Mouse (Mus musculus): ENCODE measurements at regions not wholly inside any gene's neighbourhood (a gene's known extent, or its start where the extent isn't known, plus 50 kb on each side); places are given as distances from the start of the nearest gene placed in this dataset.

GRCm38 (mm10) chr11:48605223-48605824 is 194.8 kb upstream of the Rack1 start:
- intact Hi-C loops (cut with DNase I) = no loop called here
- Histone ChIP-seq H3K4me3 (no peak overlapping the region), H3K27ac (no peak overlapping the region)
- no peak for DNase-seq (ENCODE audit: extremely low spot score in 1 of 2, low spot score in 2 of 2)
- no peak for TF ChIP-seq CTCF (IDR thresholded peaks at IDR 0.05)

GRCm38 (mm10) chr11:48601096-48601495 is 199.0 kb upstream of the Rack1 start:
- no peak for TF ChIP-seq CTCF (IDR thresholded peaks at IDR 0.05)
- Histone ChIP-seq H3K27ac (no peak overlapping the region), H3K4me3 (no peak overlapping the region)
- intact Hi-C loops (cut with DNase I) = no loop called here
- no peak for DNase-seq (ENCODE audit: extremely low spot score in 1 of 2, low spot score in 2 of 2)

- no peak for DNase-seq (ENCODE audit: extremely low spot score in 1 of 2, low spot score in 2 of 2)
- H3K27ac ChIP-seq = no peak overlapping the region
- no peak for TF ChIP-seq CTCF (IDR thresholded peaks at IDR 0.05)
- intact Hi-C loops (cut with DNase I) = no loop called here
- no peak overlapping the region for H3K4me3 ChIP-seq
Observed at GRCm38 (mm10) chr11:48599573-48600127, 200.5 kb upstream of the Rack1 start.

GRCm38 (mm10) chr11:48599033-48599432 is 201.1 kb upstream of the Rack1 start:
- no peak overlapping the region for H3K27ac ChIP-seq
- H3K4me3 ChIP-seq = no peak overlapping the region
- TF ChIP-seq CTCF (IDR thresholded peaks at IDR 0.05) = no peak
- intact Hi-C loops (cut with DNase I) = no loop called here
- no peak for DNase-seq (ENCODE audit: extremely low spot score in 1 of 2, low spot score in 2 of 2)

GRCm38 (mm10) chr11:48594429-48594828 is 205.7 kb upstream of the Rack1 start:
- no peak for DNase-seq (ENCODE audit: extremely low spot score in 1 of 2, low spot score in 2 of 2)
- Histone ChIP-seq H3K27ac (no peak overlapping the region), H3K4me3 (no peak overlapping the region)
- no peak for TF ChIP-seq CTCF (IDR thresholded peaks at IDR 0.05)
- intact Hi-C loops (cut with DNase I) = loop anchor here (5.0 kb wide), 1 partner anchor 1672 kb away; no protein-coding TSS in a partner anchor

- H3K27ac ChIP-seq = no peak overlapping the region
- intact Hi-C loops (cut with DNase I) = loop anchor here (2.0 to 10.0 kb wide), 4 partner anchors 324 to 1724 kb away; partner anchors contain the start of gene Sgcd
Observed at GRCm38 (mm10) chr11:48588833-48589649, 211.1 kb upstream of the Rack1 start.

GRCm38 (mm10) chr11:48568769-48569168 is 231.4 kb upstream of the Rack1 start:
- TF ChIP-seq CTCF (IDR thresholded peaks at IDR 0.05) = no peak
- intact Hi-C loops (cut with DNase I) = no loop called here
- no peak overlapping the region for H3K27ac ChIP-seq
- no peak overlapping the region for H3K4me3 ChIP-seq
- DNase-seq (ENCODE audit: extremely low spot score in 1 of 2, low spot score in 2 of 2) = no peak

More at GRCm38 (mm10) chr11:48588833-48589649, 211.1 kb upstream of the Rack1 start:
- H3K4me3 ChIP-seq = no peak overlapping the region
- TF ChIP-seq CTCF (IDR thresholded peaks at IDR 0.05) = peak; percentile 87
- peak; percentile 62 to 70 for DNase-seq (ENCODE audit: extremely low spot score in 1 of 2, low spot score in 2 of 2)

- no peak for DNase-seq (ENCODE audit: extremely low spot score in 1 of 2, low spot score in 2 of 2)
- TF ChIP-seq CTCF (IDR thresholded peaks at IDR 0.05) = no peak
- H3K27ac ChIP-seq = no peak overlapping the region
- no peak overlapping the region for H3K4me3 ChIP-seq
- intact Hi-C loops (cut with DNase I) = no loop called here
Observed at GRCm38 (mm10) chr11:48567583-48568562, 232.3 kb upstream of the Rack1 start.

- H3K27ac ChIP-seq = no peak overlapping the region
- H3K4me3 ChIP-seq = no peak overlapping the region
- no peak for TF ChIP-seq CTCF (IDR thresholded peaks at IDR 0.05)
- intact Hi-C loops (cut with DNase I) = no loop called here
- DNase-seq (ENCODE audit: extremely low spot score in 1 of 2, low spot score in 2 of 2) = no peak
Observed at GRCm38 (mm10) chr11:48558053-48558452, 242.1 kb upstream of the Rack1 start.

- peak overlapping the region; percentile 26; the same call in 1 of the 2 replicates for H3K27ac ChIP-seq
- intact Hi-C loops (cut with DNase I) = no loop called here
- DNase-seq (ENCODE audit: extremely low spot score in 1 of 2, low spot score in 2 of 2) = no peak
- TF ChIP-seq CTCF (IDR thresholded peaks at IDR 0.05) = no peak
- no peak overlapping the region for H3K4me3 ChIP-seq
Observed at GRCm38 (mm10) chr11:48552006-48552405, 248.1 kb upstream of the Rack1 start.

GRCm38 (mm10) chr11:48551201-48551600 is 248.9 kb upstream of the Rack1 start:
- intact Hi-C loops (cut with DNase I) = no loop called here
- peak in 1 of 2 experiments; percentile 16 for DNase-seq (ENCODE audit: extremely low spot score in 1 of 2, low spot score in 2 of 2)
- Histone ChIP-seq H3K27ac (peak overlapping the region; percentile 26; the same call in 1 of the 2 replicates), H3K4me3 (no peak overlapping the region)
- TF ChIP-seq CTCF (IDR thresholded peaks at IDR 0.05) = no peak
